Mouse (Mus musculus): ENCODE results near the gene Ghrhr. TPM values are rescaled to one million over a fixed set of nuclear protein-coding genes. Genes with fewer than 3 reads are reported as not detected.

Ghrhr gene
- total RNA-seq, 2 experiments from 2014 or later = not detected

- peak; percentile 95 for DNase-seq
- intact Hi-C loops (cut with DNase I) = no loop called here
These were observed 59.4 kb downstream of the Ghrhr start for GRCm38 (mm10) chr6:55435266-55436159.

- intact Hi-C loops (cut with DNase I) = no loop called here
- no peak for DNase-seq
These were observed 61.8 kb downstream of the Ghrhr start for GRCm38 (mm10) chr6:55437919-55438318.

Other genes with a start within 250 kb of the Ghrhr start
- gene Crhr2, start 243.3 kb upstream of the Ghrhr start, total RNA-seq (2021) = 1 to 10 TPM; 1.3 to 1.7 TPM
- not detected for gene Inmt, start 201.3 kb upstream of the Ghrhr start, total RNA-seq (2021)
- gene Mindy4, start 172.9 kb upstream of the Ghrhr start, total RNA-seq (2021) = 10 to 100 TPM; 13.4 to 14.6 TPM
- 1 to 10 TPM; 2.0 to 2.2 TPM for gene Aqp1, start 39.9 kb upstream of the Ghrhr start, total RNA-seq (2021)
- 100 to 1,000 TPM; 112 to 131 TPM for gene Adcyap1r1, start 75.7 kb downstream of the Ghrhr start, total RNA-seq (2021)